Mouse (Mus musculus): Measurements from ENCODE around the gene Kcnk4. TPM values are rescaled to one million over a fixed set of nuclear protein-coding genes. Genes with fewer than 3 reads are reported as not detected.

The Kcnk4 gene
- total RNA-seq, 2 experiments from 2014 or later = not detected

DNA sequence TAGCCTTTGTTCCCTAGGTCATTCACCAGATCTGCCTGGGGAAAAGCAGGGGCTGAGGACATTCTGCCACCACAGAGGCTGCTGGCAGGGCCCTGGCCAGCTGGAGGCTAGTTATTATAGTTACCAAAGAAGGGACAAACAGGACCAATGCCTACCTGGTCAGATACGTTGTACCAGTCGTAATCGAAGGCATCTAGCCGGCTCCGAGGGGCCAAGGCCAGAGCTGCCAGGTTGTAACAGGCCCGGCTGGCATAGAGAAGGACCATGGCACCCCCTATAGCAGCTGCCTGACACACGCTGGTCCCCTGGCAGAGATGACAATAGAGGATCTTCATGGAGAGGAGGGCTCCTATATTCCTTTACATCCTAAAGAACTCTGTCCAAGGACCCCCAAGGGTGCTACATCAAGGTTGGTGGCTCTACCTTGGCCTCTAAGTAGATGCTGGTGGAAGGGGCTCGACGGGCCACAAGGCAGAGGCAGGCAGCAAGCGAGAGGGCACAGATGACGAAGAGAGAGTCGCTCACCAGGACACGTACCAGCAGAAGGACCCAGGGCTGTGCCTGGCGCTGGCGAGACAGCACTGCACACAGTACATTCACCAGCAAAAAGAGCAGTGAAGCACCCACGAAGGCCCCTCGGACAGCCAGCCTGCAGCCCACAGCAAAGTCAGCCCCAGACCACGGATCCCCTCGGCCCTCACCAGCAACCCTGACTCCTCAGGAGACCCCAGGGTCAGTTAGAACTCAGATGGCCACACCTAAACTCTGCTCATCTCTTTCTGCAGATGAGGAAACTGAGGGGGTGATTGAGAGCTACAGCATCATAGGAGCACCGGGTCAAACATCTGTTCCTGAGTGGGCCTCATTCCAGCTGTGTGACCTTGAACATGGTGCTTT lies 5.0 kb upstream of the Kcnk4 start:
- ATAC-seq (replicated peaks; ENCODE audit: poor library complexity) = no peak

GRCm38 (mm10) chr19:6937541-6938465 lies 3.5 kb upstream of the Kcnk4 start:
- ATAC-seq (replicated peaks; ENCODE audit: poor library complexity) = no peak

- ATAC-seq (replicated peaks; ENCODE audit: poor library complexity) = peak; percentile 53; the same call in 1 of the 2 replicates
These were observed 2.0 kb upstream of the Kcnk4 start for GRCm38 (mm10) chr19:6936299-6936698.

DNA sequence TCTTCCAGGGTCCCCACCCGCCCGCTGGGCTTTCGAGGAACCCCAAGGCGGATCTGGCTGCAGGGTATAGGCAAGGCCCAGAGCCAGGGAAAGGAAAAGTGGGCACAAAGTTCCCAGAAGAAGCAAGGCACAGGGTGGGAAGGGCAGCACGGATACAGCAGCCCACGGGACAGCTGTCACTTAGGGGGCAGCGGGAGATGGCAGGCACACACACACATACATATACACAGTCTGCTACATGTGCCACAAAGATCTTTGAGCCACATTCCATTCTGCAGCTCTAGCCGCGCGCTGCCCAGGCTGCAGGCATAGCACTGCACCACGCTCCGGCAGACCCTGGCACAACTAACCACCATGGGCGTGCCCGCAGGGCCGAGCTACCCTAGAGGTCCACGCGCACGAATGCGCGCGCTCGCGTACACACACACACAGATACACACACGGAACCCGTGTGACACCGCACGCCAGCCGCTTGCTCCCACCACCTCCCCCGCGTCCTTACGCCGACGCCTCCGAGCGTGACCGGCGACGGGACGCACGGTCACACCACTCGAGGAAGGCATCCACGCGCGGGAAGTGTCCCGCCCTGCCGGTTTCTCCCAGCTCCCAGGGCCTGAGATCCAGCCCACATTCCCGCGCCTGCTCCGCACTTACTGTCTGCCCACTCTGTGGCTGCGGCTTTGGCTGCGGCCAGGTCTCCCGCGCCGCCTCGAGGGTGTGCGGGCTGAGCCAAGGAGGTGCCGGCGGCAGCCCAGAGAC lies 700 bp downstream of the Kcnk4 start:
- ATAC-seq (replicated peaks; ENCODE audit: poor library complexity) = peak; percentile 76

- no peak for ATAC-seq (replicated peaks; ENCODE audit: poor library complexity)
These were observed 1.2 kb downstream of the Kcnk4 start for GRCm38 (mm10) chr19:6933102-6933435.

DNA sequence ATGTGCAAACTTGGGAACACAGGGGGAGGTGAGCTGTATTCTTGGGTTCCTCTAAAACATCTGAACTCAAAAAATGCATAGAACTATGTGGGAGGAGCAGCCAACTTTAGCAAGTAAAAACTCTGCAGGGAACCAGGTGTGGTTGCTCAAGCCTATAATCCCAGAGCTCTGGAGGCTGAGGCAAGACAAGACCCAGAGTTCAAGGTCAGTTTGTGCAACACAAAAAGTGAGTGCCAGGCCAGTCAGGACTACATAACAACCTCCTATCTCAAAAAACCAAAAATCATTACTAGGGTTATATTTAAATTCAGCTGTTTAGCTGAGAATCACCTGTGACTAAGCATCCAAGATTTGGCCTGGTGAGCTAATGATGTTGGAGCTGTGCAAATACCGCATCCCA lies 2.3 kb downstream of the Kcnk4 start:
- no peak for ATAC-seq (replicated peaks; ENCODE audit: poor library complexity)

DNA sequence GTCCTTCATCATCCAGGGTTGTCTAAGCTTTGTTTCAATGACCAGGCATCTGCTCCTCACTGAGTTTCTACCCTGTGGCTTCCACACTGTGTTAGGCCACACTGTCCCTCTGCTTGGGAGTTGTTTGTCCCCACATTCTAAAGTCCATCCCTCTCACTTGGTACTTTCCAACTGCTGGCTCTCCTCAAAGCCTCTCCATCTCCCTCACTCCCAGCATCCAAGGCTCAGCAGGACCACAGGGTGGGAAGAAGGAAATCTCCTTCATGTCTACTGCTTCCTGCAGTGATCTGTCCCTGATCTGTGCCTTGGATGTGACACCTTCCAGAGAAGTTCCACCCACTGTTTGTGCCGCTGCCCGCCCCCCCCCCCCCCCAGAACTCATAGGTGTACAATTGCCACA lies 3.3 kb downstream of the Kcnk4 start:
- ATAC-seq (replicated peaks; ENCODE audit: poor library complexity) = no peak

DNA sequence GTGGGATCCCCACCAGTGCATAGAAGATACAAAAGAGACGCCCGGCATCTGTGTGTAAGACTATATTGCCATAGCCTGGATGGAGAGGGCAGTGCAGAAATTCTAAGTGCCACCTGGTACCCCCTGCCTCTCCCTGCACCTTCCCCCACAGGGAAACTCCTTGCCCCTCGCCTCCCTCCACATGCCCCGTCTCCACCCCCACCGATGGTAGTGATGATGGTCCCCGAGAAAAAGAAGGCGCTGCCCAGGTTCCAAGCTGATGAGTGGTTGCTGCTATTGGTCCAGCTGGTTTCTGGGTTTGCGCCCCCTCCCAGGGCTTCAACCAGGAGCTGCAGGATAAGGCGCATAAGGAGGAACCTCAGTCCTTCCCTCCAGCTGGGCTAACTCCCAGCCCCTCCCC lies 6.2 kb downstream of the Kcnk4 start:
- no peak for ATAC-seq (replicated peaks; ENCODE audit: poor library complexity)

DNA sequence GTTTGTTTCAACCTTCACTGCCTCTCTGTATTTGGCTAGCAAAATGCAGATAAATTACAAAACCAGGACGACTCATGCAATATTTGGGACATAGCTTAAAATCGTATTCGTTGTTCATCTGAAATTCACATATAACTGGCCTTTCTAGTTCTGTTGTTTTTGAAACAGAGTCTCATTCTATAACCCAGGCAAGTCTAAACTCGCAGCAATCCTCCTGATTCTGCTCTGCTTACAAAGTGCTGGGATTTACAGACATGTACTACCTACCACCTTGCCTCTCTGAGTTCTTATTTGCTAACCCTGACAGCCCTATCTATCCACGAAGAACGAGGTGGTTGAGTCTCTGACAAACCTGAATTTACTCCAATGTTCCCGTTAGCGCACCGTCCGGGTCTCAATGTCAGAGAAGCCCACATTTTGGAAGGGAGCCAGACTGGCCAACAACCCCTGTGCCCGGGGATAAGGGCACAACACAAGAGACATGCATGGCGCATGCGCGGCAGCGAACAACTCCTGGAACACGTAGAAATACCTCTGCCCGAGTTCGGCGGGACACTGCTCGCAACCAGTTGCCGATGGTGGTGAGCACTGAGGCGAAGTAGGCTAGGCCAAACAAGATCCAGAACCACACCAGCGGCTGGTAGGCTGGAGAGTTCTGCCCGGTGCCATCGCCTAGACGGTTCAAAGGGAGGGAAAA lies 7.6 kb downstream of the Kcnk4 start:
- no peak for ATAC-seq (replicated peaks; ENCODE audit: poor library complexity)

- no peak for ATAC-seq (replicated peaks; ENCODE audit: poor library complexity)
These were observed 8.5 kb downstream of the Kcnk4 start for GRCm38 (mm10) chr19:6925611-6926329.

DNA sequence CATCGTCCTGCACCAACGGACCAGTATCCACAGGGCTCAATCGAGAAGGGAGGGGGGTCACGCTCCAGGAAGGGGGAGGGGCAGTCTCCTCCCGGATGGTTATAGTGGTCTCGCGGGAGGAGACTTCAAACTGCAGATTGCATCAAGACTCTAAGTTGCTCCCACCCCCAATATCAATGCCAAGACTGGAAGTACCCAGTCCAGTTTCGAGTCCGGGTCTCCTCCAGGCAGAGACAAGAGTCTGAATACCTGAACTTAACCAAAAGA lies 9.1 kb downstream of the Kcnk4 start, which contains the start of gene Catsperz:
TSS of gene Catsperz (minus strand) at position 74 of the 267 bp plus-strand sequence.
- ATAC-seq (replicated peaks; ENCODE audit: poor library complexity) = no peak

- peak; percentile 18; the same call in 1 of the 2 replicates for ATAC-seq (replicated peaks; ENCODE audit: poor library complexity)
These were observed 9.6 kb downstream of the Kcnk4 start for GRCm38 (mm10) chr19:6924461-6925306.

DNA sequence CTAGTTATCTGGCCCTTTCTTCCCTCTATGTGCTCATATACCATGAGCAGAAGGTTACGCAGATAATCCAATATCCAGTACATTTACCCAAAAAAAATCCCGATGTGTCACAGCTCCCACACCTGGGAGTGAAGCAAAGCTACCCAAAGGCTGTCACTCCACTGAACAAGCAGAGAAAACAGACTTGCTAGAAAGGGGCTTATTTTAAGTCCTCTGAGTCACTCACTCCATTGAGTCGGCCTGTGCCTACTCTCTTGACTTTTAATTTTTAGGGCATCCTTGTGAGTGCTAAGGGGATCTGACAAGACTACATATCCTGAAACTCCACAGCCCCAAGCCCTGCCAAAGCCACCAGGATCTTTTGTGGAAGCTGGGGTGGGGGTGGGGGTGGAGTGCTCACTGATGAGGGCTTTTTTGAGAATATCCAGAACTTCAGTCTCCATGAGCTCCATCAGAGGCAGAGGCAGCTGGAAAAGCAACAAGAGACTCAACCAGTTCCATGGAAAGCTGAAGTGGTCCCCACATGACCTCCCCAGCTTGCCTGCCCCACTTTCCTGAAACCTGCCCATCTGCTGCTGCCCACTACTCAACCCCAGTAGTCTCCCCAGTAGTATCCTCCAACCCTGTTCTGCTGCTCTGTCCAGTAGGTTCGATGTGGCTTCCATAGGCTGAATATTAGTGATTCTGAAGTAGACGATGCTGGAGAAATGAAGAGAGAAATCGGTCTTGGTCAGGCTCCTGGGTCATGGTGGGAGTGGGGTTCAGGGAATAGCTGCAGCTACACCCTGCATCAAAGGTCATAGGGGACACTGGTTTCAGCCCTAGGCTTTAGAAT lies 11.2 kb downstream of the Kcnk4 start:
- no peak for ATAC-seq (replicated peaks; ENCODE audit: poor library complexity)

- peak; percentile 86 for ATAC-seq (replicated peaks; ENCODE audit: poor library complexity)
These were observed 12.4 kb downstream of the Kcnk4 start, which contains the start of gene Esrra for GRCm38 (mm10) chr19:6921647-6922567. Gene Esrra, minus strand, starts transcription at chr19:6921813.

DNA sequence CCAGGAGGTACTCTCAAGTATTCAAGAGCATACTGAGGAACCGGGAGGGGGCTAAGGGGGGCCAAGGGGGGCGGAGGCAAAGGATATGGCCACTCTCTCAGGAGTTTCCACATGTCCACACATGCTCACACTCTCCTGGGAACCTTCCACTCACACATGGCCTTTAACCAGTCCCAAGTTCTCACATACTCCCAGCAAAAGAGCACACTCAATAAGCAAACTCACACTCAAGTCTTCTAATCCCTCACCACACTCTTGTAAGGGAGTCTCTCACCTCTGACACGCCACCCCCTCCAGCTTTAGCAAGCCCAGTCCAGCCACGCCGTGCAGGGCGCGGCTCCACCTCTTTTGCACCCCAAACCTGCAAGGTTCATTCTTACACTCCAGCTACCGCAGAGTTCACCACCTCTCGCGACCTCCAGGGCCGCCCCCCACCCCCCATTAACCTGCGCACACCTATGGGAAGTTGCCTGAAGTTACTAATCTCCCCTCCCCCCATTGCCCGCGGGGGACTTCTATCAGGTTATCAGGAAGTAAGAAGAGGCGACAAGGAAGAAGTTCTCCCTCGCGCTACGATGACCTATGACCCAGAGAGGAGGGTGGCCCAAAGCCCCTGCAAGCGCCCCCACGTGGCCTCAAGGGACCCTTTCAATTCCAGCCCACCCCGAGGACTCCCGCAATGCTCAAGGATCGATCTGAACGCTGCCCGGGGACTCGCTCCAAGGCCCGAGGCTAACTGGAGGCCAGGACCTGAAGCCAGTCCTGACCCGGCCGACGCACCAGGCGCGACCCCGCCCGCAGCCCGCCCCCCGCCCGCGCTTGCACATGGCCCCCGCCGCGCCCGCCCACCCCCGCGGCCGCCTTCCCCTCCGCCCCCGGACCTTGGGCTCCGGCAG lies 13.3 kb downstream of the Kcnk4 start:
- ATAC-seq (replicated peaks; ENCODE audit: poor library complexity) = no peak

All from megakaryocyte progenitor cell, adult 5-6 weeks (primary cell).